Mouse (Mus musculus): ENCODE results near the gene Fes. TPM values are rescaled to one million over a fixed set of nuclear protein-coding genes. Genes with fewer than 3 reads are reported as not detected.

Gene Fes
- 10 to 100 TPM in 3 of 4 experiments, 1 to 10 TPM in 1; 7.1 to 20.3 (median 15.2) TPM for total RNA-seq (2022)

DNA sequence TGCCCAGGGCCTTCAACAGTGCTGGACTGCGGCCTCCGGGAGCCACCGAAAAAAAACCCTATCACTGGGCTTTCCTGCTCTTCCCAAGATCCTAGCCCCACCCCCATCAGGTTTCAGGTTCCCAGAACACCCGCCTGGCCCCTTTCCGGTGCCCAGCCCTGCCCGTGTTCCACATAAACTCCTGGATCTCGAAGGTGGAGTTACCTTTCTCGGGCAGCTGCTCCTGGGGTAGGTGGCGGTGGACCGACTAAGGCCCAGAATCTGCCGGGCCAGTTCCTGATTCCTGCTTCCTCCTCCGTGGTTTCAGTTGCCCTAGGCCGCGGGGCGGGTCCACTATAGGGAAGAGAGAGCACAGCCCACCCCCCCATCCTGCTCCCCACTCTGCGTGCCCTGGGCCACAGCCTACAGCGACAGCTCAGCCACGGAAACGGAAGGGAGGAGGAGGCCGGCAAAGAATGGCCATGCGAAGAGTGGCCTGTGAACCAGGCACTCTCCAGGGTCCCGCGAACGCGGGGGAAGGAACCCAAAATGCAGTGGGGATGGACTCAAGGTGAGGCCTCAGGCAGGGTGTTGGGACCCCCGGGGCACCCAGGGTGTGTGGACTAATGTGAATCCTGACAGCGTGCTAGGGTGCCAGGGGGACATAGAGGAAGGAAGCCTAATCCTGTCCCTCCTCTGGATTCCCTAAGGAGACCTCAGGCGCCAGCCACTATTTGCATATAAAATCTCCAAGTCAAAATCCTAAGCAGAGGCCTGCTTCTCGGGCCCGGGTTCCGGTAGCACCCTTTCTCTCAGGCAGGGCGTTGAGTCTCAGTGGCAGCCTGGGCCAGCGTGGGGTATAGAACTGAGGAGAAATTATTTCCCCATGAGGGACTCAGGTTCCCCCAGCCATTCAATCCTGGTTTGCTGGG, at the start of gene Fes:
Gene Fes, minus strand, starts transcription at position 314 of the 911 bp plus-strand sequence.
- DNase-seq = no peak

DNA sequence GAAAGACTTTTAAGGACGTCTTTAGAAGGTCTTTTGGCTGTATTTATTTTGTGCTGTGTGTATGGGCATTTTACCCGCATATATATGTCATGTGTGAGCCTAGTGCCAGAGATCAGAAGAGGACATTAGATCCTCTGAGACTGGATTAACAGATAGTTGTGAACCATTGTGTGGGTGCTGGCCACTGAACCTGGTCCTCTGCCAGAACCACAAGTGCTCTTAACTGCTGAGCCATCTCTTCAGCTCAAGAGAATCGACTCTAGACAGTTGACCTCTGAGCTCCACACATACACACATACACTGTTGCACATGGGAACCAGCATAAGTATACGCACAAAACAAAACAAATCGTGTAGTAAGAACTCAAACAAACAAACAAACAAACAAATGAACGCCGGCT, 48.8 kb upstream of the Fes start:
- DNase-seq = no peak

DNA sequence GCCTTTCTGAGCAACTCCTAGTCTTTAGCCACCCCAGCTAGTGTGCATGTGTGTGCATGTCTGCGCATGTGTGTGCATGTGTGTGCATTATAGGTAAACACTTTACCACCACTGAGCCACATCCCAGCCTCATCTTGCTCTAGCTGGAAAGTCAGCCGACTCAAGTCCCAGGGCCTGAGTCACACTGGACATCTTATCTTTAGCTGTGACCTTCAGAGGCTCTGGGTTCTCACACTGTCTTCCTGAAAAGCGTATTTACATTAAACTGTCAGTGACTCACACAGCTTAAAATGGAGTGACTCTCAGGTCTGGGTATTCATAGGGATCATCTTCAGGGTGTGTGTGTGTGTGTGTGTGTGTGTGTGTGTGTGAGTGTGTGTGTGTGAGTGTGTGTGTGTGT, 47.8 kb upstream of the Fes start:
- no peak for DNase-seq

DNA sequence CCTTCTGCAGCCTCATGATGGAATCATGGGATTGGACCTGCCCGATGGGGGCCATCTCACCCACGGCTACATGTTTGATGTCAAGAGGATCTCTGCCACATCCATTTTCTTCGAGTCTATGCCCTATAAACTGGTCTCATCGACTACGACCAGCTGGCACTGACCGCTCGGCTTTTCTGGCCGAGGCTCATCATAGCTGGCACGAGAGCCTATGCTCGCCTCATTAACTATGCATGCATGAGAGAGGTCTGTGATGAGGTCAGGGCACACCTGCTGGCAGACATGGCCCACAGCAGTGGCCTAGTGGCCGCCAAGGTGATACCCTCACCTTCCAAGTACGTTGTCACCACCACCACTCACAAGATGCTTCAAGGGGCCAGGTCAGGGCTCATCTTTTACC, 41.9 kb upstream of the Fes start:
- no peak for DNase-seq

DNA sequence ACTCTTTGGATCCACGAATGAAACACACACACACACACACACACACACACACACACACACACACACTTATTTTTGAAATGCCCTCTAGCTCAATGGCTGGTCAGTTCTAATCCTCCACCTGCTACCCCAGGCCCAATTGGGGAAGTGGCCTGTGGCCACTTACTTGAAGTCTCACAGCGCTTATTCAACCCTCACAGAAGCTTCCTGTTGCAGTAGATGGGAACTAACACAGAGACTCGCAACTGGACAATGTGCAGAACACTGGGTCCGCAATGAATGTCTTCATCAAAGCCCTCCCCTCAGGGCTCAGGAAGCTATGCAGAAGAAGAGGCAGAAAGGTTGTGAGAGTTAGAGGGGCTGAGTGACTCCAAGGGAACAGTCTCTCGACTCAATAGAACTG, 40.0 kb upstream of the Fes start:
- DNase-seq = no peak

DNA sequence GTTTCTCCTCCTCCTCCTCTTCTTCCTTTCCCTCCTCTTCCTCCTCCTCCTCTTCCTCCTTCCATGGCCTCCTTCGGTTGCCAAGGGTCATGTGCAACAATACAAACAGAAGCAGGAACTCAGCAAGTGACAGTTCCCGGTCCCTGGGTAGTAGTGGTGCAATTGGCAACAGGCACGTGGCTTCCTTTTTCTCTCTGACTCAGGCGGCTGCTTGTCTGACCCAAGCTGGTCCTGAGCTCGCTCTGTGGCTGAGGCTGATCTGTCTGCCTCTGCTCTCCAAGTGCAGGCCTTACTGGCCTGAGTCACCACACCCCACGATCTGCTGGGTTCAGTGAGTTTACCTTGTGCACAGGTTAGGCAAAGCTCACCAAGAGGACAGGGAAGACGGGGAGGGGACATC, 38.6 kb upstream of the Fes start:
- DNase-seq = no peak

DNA sequence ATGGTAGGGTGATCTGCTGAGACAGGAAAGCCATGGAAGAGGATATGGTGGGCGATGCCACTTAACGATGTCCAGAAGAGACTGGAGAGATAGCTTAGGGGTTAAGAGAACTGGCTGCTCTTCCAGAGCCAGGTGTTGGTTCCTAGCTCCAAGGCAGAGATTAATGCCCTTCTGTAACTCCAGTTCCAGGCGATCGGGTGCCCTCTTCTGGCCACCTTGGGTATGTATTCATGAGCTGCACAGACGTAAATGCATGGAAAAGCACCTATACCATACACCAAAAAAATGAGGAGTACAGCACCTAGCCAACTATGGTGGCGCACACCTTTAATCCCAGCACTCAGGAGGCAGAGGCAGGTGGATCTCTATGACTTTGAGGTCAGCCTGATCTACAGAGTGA, 37.0 kb upstream of the Fes start:
- DNase-seq = no peak

DNA sequence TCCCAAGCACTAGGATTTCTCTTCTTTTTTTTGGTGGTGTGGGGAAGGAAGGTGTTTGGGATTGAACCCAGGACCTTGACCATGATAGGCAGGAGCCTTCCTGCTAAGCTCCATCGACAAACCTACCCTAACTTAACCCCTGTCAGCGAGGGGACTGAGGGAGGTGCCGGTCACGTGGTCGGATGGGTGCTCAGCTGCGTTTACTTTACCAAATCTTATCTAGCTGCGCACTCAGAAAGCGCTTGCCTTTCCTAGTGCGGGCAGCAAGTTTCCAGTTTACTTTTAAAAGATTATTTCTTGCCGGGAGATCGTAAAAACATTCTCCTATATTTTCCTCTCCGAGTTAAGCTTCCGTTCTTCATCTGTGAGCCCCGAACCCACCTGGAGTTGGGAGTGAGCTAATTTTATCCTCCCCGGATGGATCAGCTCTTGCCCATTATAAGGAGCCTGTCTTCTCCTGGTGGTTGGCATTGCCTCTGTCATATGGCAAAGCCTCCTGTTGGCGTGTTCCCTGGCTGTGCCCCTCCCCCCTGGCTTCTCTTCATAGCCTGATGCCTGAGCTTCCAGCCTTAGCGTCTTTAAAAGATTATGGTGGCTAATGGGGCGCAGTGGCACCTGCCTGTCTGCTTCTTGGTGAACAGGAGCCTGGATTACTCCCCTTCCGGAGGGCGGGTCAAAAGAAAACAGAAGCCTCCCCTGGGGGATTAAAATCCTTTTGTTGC, 35.2 kb upstream of the Fes start:
- DNase-seq = no peak

DNA sequence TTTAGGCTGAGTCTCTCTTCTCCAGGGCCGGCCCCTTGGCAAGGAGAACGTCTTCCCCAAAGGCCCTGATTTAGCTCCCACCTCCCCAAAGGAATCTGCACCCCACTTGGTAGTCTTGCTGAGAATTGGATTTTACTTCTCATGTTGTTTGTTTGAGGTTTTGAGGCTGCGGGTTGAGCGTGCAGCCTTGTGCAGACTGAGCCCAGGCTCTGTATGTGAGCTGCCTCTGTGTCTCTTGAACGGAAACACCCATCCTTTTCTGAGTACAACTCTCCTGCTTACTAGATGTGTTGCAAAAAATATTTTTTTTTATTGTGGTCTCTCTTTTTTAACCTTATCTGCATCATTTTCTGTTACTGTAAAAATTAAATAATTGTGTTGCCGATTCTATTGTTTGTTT, 33.8 kb upstream of the Fes start:
- DNase-seq = no peak

DNA sequence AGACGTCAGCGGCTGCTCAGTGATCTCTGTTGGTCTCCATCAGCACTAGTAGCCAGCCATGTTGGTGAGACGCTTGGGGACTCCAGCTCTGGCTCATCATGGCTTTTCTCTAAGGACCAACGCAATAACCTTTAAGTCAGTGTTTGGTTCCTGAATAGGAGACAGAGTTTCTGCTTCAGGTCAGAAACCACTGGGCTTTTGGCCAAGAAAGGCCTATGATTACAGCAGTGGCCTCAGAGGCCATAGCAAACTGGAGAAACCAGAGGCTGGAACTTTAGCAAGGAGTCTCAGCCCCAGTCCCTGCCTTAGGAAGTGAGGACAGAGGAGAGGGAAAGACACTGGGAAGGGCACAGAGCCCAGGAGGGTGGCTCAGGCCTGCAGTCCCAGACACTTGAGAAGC, 32.8 kb upstream of the Fes start:
- DNase-seq = no peak

DNA sequence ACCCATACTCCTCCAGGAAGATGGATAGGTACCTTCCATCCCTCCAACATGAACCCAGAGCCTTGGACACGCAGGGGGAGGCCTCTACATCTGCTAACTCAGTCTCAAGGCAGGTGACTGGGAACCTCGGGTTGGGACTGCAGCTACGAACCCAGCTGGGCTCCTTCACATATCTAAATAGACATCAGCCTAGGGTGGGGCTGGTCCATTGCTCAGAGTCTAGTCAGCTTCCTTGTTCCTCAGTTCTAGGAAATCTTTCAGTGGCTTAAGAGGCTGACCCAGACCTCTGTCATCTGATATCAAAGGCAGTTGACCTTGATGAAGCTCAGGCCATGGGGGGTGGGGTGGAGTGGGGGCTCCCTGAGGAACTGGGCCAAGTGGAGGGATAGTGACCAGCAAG, 31.5 kb upstream of the Fes start:
- DNase-seq = no peak

DNA sequence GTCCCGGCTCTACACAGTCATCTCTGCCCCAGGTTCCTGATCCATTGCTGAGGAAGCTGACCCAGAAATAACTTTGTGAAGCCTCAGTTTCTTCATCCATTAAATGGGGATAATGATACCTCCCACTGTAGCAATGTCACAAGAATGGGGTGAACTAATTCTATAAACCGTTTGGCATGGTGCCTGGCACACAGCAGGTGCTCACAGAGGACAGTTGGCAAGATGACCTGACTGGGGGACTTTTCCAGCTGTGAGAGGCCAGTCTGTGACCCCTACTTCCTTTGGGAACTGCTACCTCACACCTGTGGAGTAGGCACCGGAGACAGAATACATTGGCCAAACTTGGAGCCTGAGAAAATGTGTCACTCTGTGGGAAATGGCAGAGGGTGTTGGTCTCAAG, 30.3 kb upstream of the Fes start:
- no peak for DNase-seq

DNA sequence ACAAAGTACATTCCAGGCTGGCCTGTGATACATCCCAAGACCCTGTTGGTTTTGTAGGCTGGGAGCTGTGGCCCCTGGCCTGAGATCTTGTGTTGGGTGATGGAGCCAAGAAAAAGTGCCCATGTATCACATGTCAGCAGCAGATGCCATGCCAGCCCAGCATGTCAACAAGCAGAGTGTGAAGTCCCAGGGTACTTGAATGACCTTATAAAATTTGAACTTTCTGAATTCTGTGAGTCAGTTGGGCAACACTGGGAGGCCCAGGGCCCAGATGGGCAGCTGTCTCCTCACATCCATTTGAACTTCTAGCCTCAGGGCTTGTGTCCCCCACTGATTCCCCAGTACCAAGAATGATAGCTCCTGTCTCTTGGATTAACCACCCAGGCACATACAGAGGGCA, 29.9 kb upstream of the Fes start:
- DNase-seq = no peak

DNA sequence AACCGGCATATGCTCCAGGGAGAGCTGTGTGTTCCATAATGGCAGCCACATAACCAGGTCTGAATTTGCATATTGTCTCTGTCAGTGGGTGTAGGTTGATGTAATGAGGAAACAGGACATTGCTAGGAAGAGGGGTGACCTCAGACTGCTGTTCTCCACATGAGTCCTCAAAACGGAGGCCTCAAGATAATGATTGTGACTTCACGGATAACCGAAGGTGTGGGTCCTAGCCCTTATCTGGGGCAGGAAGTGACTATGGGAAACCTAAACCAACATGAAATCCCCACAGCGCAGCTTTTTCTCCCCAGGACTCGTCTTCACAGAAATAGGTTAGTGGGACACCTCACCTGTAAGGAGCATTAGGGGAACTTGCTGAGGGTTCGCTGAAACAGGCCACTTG, 29.2 kb upstream of the Fes start:
- DNase-seq = no peak

DNA sequence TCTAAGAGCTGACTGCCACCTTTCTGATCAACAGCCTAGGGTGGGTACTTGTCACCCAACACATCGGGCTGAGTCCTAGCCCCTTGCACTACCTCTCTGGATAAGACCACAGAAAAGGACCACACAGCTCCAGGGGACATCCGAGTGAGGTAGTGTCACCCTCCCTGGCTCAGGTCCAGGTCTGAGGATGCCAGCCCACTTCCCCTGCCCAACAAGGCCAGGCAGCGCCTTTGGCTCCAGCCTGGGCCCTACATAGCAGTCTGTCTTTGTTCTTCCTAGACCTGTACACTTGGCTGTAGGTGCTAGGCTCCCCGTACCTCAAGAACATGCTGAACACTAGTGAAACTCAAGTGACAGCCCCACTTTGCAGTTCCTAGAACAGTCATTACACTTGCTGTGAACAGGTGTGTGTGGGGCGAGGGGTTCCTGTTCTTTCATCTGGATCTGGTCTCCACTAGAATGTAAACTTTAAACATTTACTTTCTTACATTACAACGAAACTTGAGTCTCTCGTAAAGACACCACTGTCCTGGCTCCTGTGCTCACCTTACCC, 26.6 kb upstream of the Fes start:
- no peak for DNase-seq

DNA sequence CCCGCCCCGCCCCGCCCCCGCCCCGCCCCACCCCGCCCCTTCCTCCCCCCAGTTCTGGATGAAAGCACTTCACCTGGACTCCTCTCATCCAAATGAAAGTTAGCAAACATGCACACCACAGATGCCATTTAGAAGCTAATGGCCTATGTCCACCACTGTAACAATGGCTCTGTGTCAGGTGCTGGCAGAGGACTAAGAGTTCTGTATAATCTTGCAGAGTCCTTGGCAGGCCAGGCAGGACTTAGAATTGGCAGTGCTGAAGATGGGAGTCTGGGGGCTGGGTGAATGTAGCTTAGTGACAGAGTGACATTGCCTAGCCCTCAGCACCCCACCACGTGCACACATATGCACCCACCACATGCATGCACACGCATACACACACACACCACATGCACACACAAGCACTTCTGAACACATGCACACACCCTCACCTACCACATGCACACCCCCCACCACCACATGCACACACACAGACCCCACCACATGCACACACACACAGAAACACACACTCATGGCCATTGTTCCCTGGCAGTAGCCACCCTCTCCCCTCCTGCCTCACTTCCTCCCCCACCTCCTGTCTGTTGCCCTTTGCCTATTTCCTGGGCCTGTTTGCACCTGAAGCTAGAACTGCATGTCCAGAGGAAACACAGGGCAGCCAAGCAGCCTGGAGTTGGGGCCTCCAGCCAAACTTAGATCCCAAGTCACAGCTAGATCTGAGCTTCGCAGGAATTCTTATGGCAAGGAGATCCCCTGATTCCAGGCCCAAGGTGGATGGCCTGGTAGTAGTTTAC, 26.0 kb upstream of the Fes start:
- DNase-seq = no peak

DNA sequence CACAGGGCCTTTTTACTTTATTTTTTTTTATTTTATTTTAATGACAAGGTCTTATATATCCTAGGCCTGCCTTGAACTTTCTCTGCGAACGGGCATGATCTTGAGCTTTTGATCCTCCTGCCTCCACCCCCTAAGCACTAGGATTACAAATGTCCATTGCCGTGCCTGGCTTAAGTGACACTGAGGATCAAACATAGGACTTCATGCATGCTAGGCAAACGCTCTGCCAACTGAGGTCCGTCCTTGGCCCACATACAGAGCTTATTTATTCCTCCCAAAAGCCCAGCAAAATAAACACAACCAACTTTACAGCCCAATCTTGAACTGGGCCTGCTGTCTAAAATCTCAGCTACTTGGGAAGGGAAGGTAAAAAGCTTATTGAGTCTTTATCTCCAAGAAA, 25.0 kb upstream of the Fes start:
- no peak for DNase-seq

DNA sequence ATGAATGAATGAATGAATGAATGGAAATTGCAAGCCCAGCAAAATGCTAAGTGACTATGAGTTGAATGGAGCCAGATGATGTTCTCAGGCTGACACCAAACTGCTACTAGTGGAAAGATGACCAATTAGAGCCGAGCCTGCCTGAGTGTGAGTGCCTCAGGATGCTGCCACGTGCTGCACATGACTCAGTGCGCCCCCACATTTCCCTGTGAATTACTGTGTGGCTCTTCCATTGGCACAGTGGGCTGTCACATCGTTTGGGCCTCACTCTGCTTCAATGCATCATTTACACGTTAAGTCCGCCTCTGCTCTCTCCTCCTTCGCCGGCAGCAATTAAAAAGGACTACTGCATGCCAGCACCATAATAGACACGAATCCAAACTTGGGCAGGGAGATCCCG, 24.5 kb upstream of the Fes start:
- DNase-seq = no peak

DNA sequence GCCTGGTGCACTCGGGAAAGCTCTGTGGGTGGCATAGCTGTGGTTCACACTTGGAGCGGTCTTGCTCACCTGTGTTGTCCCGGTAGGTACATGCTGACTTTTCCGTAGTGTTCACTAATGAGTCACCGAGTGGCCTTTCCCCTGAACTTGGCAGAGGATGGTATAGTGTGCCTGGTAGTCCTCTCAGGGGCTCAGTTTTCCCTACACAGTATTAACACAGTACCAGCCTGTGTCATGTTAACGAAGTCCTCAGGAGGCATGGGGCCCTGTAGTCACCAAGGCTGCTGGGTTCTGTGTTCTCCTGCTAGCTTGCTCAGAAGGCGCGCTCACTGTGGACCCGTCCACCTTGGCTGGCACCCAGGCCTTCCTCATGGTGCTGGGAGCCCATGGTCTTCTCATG, 22.6 kb upstream of the Fes start:
- no peak for DNase-seq

DNA sequence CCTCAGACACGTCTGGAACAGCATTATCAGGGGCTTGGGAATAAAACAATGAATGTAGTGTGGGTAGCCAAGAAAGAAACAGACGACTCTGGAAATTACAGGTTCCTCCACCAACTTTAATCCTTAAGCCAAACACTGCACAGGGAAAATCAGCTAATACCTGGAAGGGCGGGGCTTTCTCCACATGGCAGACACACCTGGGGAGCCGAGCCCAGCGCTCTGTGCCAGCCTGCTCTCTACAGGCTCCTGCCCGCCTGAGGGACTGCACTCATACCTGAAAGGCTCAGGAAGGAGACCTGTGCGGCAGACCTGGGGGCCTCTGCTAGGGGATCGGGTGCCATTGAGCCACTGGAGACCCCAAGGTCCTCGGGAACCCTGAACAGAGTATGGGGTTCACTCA, 20.0 kb upstream of the Fes start:
- DNase-seq = no peak

DNA sequence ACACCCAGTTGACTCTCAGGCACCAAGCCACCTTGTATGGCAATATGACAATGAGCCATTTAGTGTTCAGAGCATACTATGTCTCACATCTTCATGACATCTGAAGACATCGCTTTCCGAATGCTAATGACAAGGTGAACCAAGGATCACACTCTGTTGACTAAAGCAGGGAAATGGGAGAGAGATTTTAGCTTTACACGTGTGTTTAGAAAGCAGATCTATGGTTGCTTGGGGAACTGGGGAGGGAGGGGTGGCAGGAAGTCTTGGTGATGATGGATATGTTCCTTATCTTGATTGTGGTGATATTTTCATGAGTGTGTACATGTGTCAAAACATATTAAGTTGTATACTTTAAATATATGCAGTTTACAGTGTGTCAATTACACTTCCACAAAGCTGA, 18.4 kb upstream of the Fes start:
- no peak for DNase-seq

DNA sequence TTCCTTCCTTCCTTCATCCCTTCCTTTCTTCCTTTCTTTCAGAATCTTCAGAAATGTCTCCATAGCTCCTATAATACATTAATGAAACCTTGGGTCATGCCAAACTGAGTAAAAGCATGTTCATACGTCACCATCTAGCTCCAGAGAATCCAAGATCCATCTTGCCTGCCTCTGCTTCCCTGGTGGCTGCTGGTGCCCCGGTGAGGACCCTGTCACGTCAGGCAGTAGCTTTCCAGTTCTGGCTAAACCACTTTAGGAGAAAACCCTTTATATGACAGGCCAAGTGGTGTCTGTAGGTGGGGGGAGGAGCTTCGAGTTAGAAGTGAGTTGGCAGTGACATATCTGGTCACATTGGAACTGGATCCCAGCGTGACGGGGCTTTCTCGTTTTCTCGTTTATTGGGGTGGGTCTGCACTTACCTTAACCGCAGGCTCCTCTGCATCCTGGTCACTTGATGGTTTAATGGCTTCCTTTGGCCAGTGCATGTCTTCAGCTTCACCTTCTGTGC, 17.5 kb upstream of the Fes start, which contains the start of gene Furin:
Gene Furin, minus strand, starts transcription at position 249 of the 508 bp plus-strand sequence.
- DNase-seq = no peak
